In genomic region chr1:163009220-163009619, GRCm38 (mm10) we compare ENCODE assay signal across 21 mouse cellular contexts. TPM values are rescaled to one million over a fixed set of nuclear protein-coding genes. Genes with fewer than 3 reads are reported as not detected.
"Had no signal": no experiment of that assay in that cellular context is flagged by ENCODE, and none has a peak within 500 bp of the region (broad histone marks: within the 10 kb centered on the region; RNA-seq: fewer than 3 reads in every experiment).

No protein-coding gene starts in this region.

- H3K27me3 ChIP-seq: limb, embryonic 13.5 days; liver, embryonic 15.5 days; megakaryocyte, embryonic 14.5 days; midbrain, embryonic 13.5 days; neural tube, embryonic 13.5 days; stomach, embryonic 15.5 days had no signal

- H3K36me3 ChIP-seq: limb, embryonic 13.5 days; liver, embryonic 15.5 days; midbrain, embryonic 10.5 days; midbrain, embryonic 13.5 days; neural tube, embryonic 13.5 days; stomach, embryonic 15.5 days had no signal

- H3K4me1 ChIP-seq: limb, embryonic 13.5 days; liver, embryonic 15.5 days; megakaryocyte, embryonic 14.5 days; midbrain, embryonic 10.5 days; midbrain, embryonic 13.5 days; neural tube, embryonic 13.5 days; stomach, embryonic 15.5 days had no signal

- DNase-seq: kidney, adult 2 months; kidney, postnatal 25 days; layer of hippocampus, postnatal 36 days; retina, postnatal 1 day; right cerebral cortex, postnatal 25 days; spleen, adult 18-20 months; thymus, postnatal 25 days had no signal

- ATAC-seq: intestine, postnatal 0 days; midbrain, embryonic 13.5 days; midbrain, embryonic 16.5 days had no signal

- H3K9ac ChIP-seq: limb, embryonic 13.5 days; liver, embryonic 15.5 days; midbrain, embryonic 13.5 days; neural tube, embryonic 13.5 days; stomach, embryonic 15.5 days had no signal

- H3K9me3 ChIP-seq: limb, embryonic 13.5 days; liver, embryonic 15.5 days; megakaryocyte, embryonic 14.5 days; midbrain, embryonic 10.5 days; midbrain, embryonic 13.5 days; neural tube, embryonic 13.5 days; stomach, embryonic 15.5 days had no signal

- H3K4me3 ChIP-seq: left cerebral cortex, adult 2 months; limb, embryonic 13.5 days; liver, embryonic 15.5 days; megakaryocyte, embryonic 14.5 days; midbrain, embryonic 10.5 days; midbrain, embryonic 13.5 days; myocyte; neural tube, embryonic 13.5 days; stomach, embryonic 15.5 days had no signal

- H3K27ac ChIP-seq: kidney, postnatal 0 days; left cerebral cortex, adult 2 months; limb, embryonic 13.5 days; liver, embryonic 15.5 days; midbrain, embryonic 10.5 days; midbrain, embryonic 13.5 days; neural tube, embryonic 13.5 days; stomach, embryonic 15.5 days had no signal

- H3K4me2 ChIP-seq: limb, embryonic 13.5 days; liver, embryonic 11.5 days; liver, embryonic 15.5 days; midbrain, embryonic 13.5 days; neural tube, embryonic 13.5 days; stomach, embryonic 15.5 days had no signal

RNA-seq across cellular contexts. Expression of gene Fmo3, which starts 24.9 kb away (rescaled TPM):
- polyA plus RNA-seq: intestine, postnatal 0 days; kidney, embryonic 14.5 days; limb, embryonic 13.5 days; liver, embryonic 11.5 days; liver, embryonic 15.5 days; midbrain, embryonic 10.5 days; midbrain, embryonic 13.5 days; midbrain, embryonic 16.5 days; myocyte; neural tube, embryonic 13.5 days had no signal
